Mouse (Mus musculus) C2C12 (cell line): ENCODE data around the gene Pdzrn3. TPM values are rescaled to one million over a fixed set of nuclear protein-coding genes. Genes with fewer than 3 reads are reported as not detected.

Experiments used
- H3K27me3 ChIP-seq: one replicate; pipeline ENCODE4 v1.6.1; 2011; ENCODE audit not compliant: control insufficient read depth, insufficient read depth, insufficient read length
- H3K36me3 ChIP-seq: one replicate; pipeline ENCODE4 v1.6.1; 2011; ENCODE audit not compliant: control insufficient read depth, insufficient read depth
- H3K4me3 ChIP-seq: one replicate; pipeline ENCODE4 v1.5.1; 2011; ENCODE audit warnings: mild to moderate bottlenecking, control low read depth; ENCODE audit not compliant: poor library complexity, insufficient read depth, severe bottlenecking
- H3K79me2 ChIP-seq: one replicate; pipeline ENCODE4 v1.6.1; 2011; ENCODE audit not compliant: control insufficient read depth, insufficient read depth
- H3K79me3 ChIP-seq: one replicate; pipeline ENCODE4 v1.6.1; 2011; ENCODE audit warnings: low read depth, control low read depth
- H3ac ChIP-seq: one replicate; pipeline ENCODE3; 2011; ENCODE audit warnings: low read depth; ENCODE audit not compliant: control insufficient read depth, insufficient read length
- CEBPB ChIP-seq: IDR thresholded peaks from one replicate; pipeline ENCODE4 v1.6.1; 2011; ENCODE audit warnings: low read depth, mild to moderate bottlenecking, control low read depth, moderate library complexity
- CTCF ChIP-seq: IDR thresholded peaks from one replicate; pipeline ENCODE4 v1.5.1; 2011; ENCODE audit not compliant: control insufficient read depth, insufficient read depth, insufficient read length
- FOSL1 ChIP-seq: IDR thresholded peaks from one replicate; pipeline ENCODE4 v1.8.0; 2011; ENCODE audit warnings: mild to moderate bottlenecking, low read length; ENCODE audit not compliant: poor library complexity, insufficient read depth, severe bottlenecking
- MAX ChIP-seq: IDR thresholded peaks from one replicate; pipeline ENCODE4 v1.6.1; 2011; ENCODE audit warnings: mild to moderate bottlenecking, control low read depth
- MYOD1 ChIP-seq: IDR thresholded peaks from one replicate; pipeline ENCODE4 v1.6.1; 2011; ENCODE audit warnings: low read depth; ENCODE audit not compliant: control insufficient read depth, insufficient read length
- MYOG ChIP-seq: IDR thresholded peaks from one replicate; pipeline ENCODE4 v1.6.1; 2011; ENCODE audit not compliant: control insufficient read depth, insufficient read length; ENCODE audit errors: extremely low read depth
- USF1 ChIP-seq: IDR thresholded peaks from one replicate; pipeline ENCODE4 v1.6.1; 2011; ENCODE audit warnings: low read depth, mild to moderate bottlenecking, control low read depth, moderate library complexity
- polyA plus RNA-seq: library from polyadenylated mRNA; unstranded; fragments of >200 nt; fragmentation: generic; extraction: Trizol; gene quantifications from one replicate; pipeline ENCODE4 v1.2.1, GENCODE M21; 2012; ENCODE audit warnings: missing spikeins

The Pdzrn3 gene
- polyA plus RNA-seq, 1 experiment: 10.5 TPM

DNA sequence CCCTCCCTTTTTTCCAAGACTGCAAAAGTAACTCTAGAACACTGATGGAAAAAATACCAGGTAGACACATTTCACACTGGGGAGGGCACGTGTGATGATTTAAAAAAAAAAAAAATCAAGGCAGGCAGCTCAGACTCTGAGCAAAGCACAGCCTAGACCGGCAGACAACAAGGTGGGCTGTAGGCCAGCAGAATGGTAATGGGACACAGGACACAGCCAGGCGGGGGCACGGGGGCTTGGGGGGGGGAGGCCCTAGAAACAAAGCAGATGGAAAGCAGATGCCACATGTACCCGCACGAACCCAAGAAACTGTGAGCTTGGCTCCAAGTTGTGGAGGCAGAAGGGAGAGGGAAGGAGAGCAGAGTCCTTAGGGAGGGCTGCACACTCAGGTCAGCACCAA is 11.9 kb downstream of the Pdzrn3 start:
- no peaks in the 10 kb centered on the region for H3K27me3 ChIP-seq
- H3K36me3 ChIP-seq: no peaks in the 10 kb centered on the region
- H3K79me2 ChIP-seq: no peaks in the 10 kb centered on the region
- no peaks in the 10 kb centered on the region for H3K79me3 ChIP-seq
- H3K4me3 ChIP-seq: no peak overlapping the region
- TF ChIP-seq CEBPB: no peak
- TF ChIP-seq FOSL1: no peak
- no peak for TF ChIP-seq CTCF
- no peak for TF ChIP-seq USF1
- no peak for TF ChIP-seq MAX
- TF ChIP-seq MYOD1: no peak
- no peak for TF ChIP-seq MYOG
- H3ac ChIP-seq: no peak overlapping the region

DNA sequence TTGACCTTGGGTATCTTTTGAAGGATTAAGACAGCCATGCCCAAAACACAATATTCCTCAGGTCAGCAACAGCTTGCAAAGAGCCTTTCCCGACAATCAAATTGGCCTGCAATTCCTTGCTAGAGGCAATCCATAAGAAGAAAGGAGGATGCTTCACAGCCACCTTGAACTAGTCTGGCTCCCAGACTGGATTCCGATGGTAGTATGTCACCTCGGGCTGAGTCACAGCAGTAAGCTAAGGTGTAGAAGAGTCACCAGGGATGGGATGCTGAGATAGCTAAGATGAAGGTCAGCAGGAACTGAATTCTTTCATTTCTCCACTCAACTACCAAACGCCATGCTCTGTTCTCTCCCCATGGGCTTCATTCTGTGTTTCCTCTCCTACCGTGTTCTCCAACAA is 13.8 kb downstream of the Pdzrn3 start:
- Histone ChIP-seq H3K79me2 (no peaks in the 10 kb centered on the region), H3K27me3 (no peaks in the 10 kb centered on the region), H3K36me3 (no peaks in the 10 kb centered on the region), H3K4me3 (no peak overlapping the region), H3K79me3 (no peaks in the 10 kb centered on the region), H3ac (no peak overlapping the region)
- TF ChIP-seq FOSL1 (no peak), CTCF (no peak), MYOG (no peak)

DNA sequence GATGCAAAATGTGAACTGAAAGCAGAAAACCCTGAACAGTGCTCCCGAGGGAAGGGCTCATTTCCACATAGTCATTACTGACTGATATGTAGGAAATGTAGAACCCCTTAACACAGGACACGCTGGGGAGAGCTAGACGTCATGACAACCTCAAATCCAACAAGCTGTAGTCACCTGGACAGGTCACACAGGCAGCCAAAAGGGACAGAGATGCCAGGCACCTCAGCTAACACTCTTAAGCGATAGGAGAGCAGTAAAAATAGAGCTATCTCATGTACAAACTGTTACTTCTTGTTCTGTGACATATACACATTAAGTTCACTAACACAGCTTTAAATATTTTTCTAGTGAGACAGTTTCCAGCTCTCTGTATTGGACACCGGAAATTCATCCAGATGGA is 15.0 kb downstream of the Pdzrn3 start:
- Histone ChIP-seq H3K79me3 (no peaks in the 10 kb centered on the region), H3K79me2 (no peaks in the 10 kb centered on the region), H3K27me3 (no peaks in the 10 kb centered on the region), H3K36me3 (no peaks in the 10 kb centered on the region), H3K4me3 (no peak overlapping the region), H3ac (no peak overlapping the region)
- TF ChIP-seq MAX (no peak), FOSL1 (no peak), USF1 (no peak), CTCF (no peak), MYOG (no peak), CEBPB (no peak), MYOD1 (no peak)

DNA sequence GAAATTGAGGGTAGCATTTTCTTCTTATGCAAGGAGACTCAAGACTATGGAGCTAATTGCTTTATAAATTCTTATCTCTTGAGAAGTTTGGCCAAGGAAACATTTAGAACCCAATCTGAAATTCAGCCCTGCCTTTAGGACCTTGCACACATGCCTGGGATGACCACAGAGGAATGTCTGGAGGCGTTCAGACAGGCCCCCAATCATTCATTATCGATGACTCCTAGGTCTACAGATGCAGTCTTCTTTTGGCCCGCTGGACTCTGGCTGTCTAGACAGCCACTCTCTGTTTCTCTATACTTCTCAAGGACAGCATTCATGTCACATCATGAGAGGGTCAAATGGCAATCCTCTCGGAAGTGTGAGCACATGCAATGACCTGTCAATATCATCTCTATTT is 15.4 kb downstream of the Pdzrn3 start:
- H3K36me3 ChIP-seq: no peaks in the 10 kb centered on the region
- H3K4me3 ChIP-seq: no peak overlapping the region
- H3ac ChIP-seq: no peak overlapping the region
- no peak for TF ChIP-seq FOSL1
- TF ChIP-seq MYOD1: no peak
- no peak for TF ChIP-seq MYOG
- TF ChIP-seq CTCF: no peak
- no peak for TF ChIP-seq USF1
- TF ChIP-seq MAX: no peak
- TF ChIP-seq CEBPB: no peak
- no peaks in the 10 kb centered on the region for H3K79me2 ChIP-seq
- H3K27me3 ChIP-seq: no peaks in the 10 kb centered on the region
- H3K79me3 ChIP-seq: no peaks in the 10 kb centered on the region

DNA sequence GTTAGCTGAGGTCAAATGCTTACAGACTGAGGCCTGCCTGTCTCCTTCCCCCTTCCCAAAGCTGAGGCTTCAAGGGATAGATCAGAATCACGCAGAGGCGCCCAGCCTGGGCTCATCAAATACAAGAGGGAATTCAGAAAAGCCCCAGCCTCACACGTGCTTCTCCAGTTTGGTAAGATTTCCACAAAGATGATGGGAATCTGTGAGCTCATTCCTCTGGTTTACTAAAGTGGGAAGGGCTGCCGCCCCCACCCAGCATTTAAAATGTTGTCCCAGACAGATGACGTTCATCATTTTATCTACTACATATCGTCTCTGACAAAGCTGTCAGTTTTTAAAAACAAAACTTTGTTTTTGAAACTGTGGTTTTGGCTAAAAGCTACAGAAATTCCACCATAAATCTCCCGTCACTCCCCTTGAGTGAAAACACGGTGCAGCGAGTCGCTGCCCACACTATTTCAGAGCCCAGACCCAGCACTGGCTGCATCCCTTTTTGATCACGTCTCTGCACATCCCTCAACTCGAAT is 17.4 kb downstream of the Pdzrn3 start:
- Histone ChIP-seq H3K4me3 (no peak overlapping the region), H3ac (no peak overlapping the region), H3K27me3 (no peaks in the 10 kb centered on the region), H3K79me2 (no peaks in the 10 kb centered on the region), H3K36me3 (no peaks in the 10 kb centered on the region), H3K79me3 (no peaks in the 10 kb centered on the region)
- TF ChIP-seq MAX (no peak), MYOD1 (no peak), CEBPB (no peak), CTCF (no peak), USF1 (no peak), FOSL1 (no peak), MYOG (no peak)

DNA sequence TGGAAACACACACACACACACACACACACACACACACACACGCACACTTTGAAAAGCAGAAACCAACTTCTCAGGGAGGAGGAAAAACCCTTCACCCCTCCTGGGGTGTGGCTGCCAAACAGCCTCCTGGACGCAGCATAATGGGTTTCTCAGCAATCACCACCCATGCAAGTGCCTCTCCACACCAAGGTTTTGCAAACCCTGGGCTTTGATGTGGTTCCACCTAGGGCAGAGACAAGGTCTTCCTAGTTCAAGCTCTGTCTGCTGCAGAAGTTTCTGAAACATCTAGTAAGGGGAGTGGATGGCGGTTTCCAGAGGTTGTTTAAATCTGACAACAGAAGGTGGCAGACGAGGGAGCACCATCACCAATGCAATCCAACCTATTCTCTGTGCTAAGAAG is 18.1 kb downstream of the Pdzrn3 start:
- Histone ChIP-seq H3K4me3 (no peak overlapping the region), H3ac (no peak overlapping the region), H3K36me3 (no peaks in the 10 kb centered on the region), H3K27me3 (no peaks in the 10 kb centered on the region), H3K79me3 (no peaks in the 10 kb centered on the region), H3K79me2 (no peaks in the 10 kb centered on the region)
- no peak for TF ChIP-seq MYOG
- no peak for TF ChIP-seq CEBPB
- no peak for TF ChIP-seq MAX
- TF ChIP-seq CTCF: no peak
- no peak for TF ChIP-seq USF1
- TF ChIP-seq MYOD1: no peak
- no peak for TF ChIP-seq FOSL1
